Mouse (Mus musculus) brown adipose tissue, adult 24 weeks (tissue): Measurements from ENCODE around the gene Tmem200a. TPM values are rescaled to one million over a fixed set of nuclear protein-coding genes. Genes with fewer than 3 reads are reported as not detected.

Experiments
- H3K27ac ChIP-seq: fragments of 200-500 bp; replicated peaks from 2 replicates; pipeline ENCODE4 v1.5.1; 2012; ENCODE audit warnings: low read depth, mild to moderate bottlenecking, low read length
- H3K4me1 ChIP-seq: fragments of 200-500 bp; 2 replicates; pipeline ENCODE4 v1.6.1; 2012; ENCODE audit warnings: low read length, mixed read lengths; ENCODE audit not compliant: control insufficient read depth, insufficient read depth, insufficient read length
- H3K4me3 ChIP-seq: fragments of 200-500 bp; 2 replicates; pipeline ENCODE4 v1.5.1; 2012; ENCODE audit warnings: low read depth, mild to moderate bottlenecking, low read length, moderate library complexity; ENCODE audit not compliant: insufficient read depth
- polyA plus RNA-seq: library from polyadenylated mRNA; stranded (reverse); fragments of >200 nt; gene quantifications from 2 replicates; pipeline ENCODE4 v1.2.4, GENCODE M21; 2012; ENCODE audit not compliant: missing spikeins, insufficient read depth, insufficient read length

The Tmem200a gene
- polyA plus RNA-seq, 1 experiment: not detected

DNA sequence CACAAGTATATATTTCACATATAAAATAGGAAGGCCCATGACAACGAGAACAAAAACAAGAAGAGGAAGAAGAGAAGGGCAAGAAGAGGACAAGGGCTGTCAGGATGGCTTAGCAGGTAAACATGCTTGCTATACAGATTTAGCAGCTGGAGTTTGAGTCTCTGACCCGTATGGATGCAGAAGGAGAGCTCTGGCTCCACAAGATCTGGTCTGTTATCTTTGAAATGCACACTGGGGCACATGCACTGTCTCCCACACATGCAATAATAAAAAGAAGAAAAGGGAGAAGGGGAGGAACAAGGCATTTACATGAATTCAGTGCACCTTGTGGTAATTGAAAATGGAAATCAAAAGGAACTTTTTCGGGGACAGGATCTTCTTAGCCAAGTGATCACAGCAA, 60.1 kb downstream of the Tmem200a start:
- H3K27ac ChIP-seq: no peak overlapping the region
- no peaks in the 10 kb centered on the region for H3K4me1 ChIP-seq
- H3K4me3 ChIP-seq: no peak overlapping the region

DNA sequence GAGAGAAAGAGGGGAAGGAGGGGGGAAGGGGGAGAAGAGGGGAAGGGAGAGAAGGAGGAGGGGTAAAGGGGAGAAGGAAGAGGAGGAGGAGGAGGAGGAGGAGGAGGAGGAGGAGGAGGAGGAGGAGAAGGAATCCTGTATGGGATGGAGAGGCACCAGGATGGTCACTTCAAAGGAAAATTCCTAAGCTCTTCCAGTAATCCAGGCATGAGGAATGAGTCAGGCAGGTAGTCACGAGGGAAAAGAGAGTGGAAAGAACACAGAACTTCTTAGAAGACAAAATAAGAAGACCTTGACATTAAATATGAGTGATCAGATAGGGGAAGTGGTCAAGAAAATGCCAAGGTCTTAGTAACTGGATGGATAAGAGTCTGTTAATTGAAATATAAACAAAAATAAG, 64.6 kb downstream of the Tmem200a start:
- no peaks in the 10 kb centered on the region for H3K4me1 ChIP-seq
- no peak overlapping the region for H3K4me3 ChIP-seq
- H3K27ac ChIP-seq: no peak overlapping the region

DNA sequence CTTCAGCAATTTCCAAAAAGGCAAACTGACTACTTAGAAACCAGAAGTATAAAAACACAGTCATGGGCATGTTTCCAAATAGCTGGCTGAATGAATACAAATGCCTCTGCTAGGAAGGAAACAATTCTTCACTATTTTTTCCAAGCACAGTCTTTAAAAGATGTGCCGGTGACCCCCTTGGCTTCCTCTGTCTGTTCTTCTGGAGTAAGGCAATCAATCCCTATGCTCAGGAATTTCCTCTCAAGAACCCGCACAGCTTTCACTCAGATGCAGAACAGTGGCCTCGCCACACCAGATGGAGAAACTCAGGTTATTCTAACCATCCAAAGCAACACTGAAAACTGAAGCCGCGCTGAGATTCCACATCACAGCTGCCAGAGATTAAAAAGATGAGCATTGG, 69.9 kb downstream of the Tmem200a start:
- no peaks in the 10 kb centered on the region for H3K4me1 ChIP-seq
- H3K4me3 ChIP-seq: no peak overlapping the region
- no peak overlapping the region for H3K27ac ChIP-seq

DNA sequence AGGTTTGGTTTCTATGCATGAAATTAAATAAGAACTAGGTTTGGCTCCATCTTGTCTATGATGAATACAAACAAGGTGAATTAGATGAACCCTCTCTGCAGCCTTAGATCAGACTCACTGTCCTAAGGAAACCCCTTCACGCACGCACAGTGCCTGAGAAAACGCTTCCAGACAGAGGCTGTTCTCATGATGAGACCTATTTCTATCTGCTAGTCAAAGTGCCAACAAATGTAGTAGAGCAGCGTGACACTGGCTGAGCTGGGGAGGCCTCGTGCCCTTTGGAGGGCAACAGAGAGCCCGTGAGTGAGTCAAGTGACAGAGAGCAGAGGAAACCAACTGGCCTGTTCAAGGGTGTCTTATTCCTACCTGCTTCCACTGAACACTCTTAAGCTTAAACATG, 73.4 kb downstream of the Tmem200a start:
- H3K4me3 ChIP-seq: no peak overlapping the region
- no peak overlapping the region for H3K27ac ChIP-seq
- no peaks in the 10 kb centered on the region for H3K4me1 ChIP-seq

DNA sequence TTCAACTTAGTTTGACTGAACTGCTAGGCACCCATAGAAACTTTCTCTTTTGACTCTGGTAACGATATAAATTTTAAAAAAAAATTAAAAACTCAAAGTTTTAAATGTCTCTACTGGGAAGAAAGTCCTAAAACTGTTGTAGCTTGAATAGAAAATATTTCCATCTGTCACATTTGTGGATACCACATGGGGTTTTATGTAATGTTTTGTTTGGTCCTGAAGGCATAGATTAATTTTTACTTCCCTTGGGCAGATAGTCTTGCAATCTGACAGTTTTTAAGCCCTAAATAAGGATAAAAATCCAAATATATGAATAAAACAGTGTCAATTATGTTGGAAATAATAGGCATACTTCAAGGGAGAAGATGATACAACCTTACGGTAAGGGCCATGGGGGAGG, 78.0 kb downstream of the Tmem200a start:
- Histone ChIP-seq H3K27ac (no peak overlapping the region), H3K4me3 (no peak overlapping the region), H3K4me1 (no peaks in the 10 kb centered on the region)

DNA sequence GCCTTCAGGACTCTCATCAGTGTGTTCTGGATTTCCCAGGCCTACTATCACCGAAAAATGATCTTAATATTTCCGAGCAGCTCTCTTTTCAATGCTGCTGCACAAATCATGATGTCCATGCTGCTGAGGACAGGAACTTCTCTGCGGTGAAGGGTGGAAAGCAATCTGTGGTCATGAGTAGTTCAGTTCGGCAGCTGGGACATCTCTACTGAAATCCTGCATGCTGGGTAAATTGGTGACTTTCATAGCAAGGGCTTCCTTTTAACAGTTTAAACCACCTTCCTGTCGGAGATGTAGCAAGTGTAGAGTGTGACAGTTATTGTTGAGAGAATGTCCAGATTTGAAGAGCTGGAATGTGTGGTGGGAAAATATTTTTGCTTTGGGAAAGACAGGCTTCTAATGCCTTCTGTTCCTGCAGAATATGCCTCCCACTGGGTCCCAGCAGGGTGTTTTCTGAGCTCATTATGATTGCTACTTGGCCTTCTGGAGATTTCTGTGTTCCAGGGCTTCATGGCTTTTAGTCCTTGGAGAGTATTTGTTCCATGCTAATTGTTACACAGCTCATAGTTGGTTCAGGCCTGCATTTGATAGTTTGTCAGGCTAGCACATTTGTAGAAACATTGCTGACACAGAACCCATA, 79.4 kb downstream of the Tmem200a start:
- no peak overlapping the region for H3K27ac ChIP-seq
- H3K4me1 ChIP-seq: no peaks in the 10 kb centered on the region

DNA sequence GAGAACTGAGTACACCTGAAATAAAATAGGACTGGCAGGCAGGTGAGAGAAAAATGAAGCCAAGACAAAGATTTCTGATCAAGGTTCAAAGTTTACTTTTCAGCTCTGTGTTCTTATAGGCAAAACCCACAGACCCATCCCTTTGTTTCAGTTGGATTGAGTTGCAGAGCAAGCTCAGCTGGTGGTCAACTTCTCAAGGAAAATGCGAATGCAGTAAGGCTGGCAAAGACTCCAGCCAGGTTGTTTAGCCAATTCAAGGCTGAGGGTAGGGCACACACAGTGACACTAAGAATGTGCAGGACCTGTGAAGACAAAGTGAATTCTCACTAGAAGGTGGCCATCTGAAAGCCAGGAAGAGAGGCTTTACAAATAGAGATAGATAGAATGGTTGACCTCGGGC, 94.8 kb downstream of the Tmem200a start:
- Histone ChIP-seq H3K4me1 (no peaks in the 10 kb centered on the region), H3K27ac (no peak overlapping the region), H3K4me3 (no peak overlapping the region)

More for the DNA sequence above, 79.4 kb downstream of the Tmem200a start:
- no peak overlapping the region for H3K4me3 ChIP-seq

DNA sequence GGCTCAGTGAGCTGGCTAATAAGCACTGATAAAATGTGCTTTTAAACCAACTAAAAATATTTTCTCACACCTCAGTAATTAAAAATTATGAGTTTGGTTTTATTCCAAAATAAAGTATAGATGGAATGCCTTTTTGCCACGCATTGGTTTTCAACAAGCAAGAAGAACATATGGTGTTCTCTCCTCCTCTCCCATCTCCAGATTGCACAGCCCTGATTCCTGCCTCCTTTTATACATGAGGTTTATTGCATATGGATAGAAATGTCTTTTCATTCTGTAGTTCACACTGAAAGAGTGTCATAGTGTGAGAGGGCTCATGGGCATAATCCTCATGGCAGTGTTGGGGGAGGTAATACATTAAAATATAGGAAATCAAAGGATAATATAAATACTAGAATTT, 96.2 kb downstream of the Tmem200a start:
- Histone ChIP-seq H3K4me1 (no peaks in the 10 kb centered on the region), H3K27ac (no peak overlapping the region), H3K4me3 (no peak overlapping the region)

DNA sequence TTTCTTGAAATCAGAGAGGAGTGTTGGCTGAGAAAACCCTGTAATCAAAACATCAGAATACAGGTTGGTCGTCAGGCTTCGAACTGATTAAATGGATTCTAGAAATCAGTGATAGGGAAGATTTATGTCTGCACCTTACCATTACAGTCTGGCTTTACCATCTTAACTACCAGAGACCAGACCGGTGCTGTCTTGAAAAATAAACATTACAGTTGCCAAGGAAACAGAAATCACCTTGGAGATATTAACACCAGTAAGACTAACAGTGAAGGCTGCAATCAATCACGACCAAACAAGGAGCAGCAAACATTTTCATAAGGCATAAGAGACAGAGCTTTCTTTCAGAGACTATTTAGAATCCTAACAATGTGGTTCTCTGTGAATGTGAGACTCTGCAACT, 116.0 kb downstream of the Tmem200a start:
- Histone ChIP-seq H3K4me3 (no peak overlapping the region), H3K4me1 (no peaks in the 10 kb centered on the region), H3K27ac (no peak overlapping the region)

DNA sequence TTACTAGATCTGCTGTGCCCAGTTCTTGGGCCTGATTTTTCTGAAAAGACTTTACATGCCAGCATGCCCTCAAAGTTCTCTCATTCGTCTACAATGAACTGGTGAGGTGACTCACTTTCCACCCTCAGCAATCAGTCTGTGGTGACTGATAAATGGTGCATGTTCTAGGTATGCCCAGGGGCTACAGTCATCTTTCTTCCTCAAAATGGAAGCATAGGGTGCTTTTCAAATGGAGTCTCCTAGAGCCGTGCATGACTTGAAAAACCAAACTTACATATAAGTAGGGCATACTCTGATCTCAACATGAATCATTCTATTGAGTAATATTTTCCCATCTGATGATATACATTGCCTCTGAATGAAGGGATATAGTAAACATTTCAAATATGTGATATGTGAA, 117.8 kb downstream of the Tmem200a start:
- Histone ChIP-seq H3K4me1 (no peaks in the 10 kb centered on the region), H3K4me3 (no peak overlapping the region), H3K27ac (no peak overlapping the region)

DNA sequence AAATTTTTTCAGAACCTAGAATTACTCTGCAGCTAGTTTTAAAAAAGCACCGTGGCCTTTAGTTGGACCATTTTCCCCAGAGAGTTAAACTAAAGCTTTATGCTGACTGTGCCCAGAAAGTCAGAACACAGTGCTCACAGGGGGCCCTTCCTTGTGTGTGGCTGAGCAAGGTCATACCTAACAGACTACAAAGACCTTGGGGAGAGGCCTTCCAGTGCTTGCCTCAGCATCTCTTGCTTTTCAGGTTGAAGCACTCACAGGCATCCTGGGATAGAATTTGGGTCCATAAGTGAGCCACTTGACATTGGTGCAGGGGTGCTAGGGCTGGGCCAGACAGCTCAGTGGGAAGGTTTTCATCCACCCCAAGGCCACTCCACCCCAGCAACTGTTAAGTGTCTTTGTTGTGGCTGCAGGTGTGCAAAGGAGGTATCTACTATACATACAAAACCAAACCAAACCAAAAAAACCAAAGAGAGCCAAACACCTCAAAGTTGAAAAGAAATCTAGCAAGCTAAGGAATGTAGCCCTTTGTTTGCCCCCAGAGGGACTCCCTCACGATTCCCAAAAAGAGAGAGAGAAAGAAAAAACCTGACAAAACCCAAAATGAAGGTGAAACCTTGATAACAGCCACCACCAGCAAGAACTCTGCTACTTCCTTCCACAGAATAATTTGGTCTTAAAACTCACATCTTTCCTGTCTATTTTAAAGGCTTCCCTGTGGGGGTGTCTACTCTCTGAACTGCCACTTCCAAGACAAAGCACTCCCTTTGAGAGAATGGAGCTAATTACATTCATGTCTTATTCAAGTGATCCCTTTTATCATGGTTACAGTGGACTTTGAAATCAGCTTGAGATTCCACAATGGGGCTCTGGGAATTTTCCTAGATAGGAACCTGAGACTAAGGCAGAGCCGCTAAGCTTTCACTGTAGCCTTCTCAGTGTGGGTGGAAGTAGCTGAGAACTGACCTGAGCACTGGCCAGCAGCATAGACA, 119.8 kb downstream of the Tmem200a start:
- no peaks in the 10 kb centered on the region for H3K4me1 ChIP-seq
- no peak overlapping the region for H3K4me3 ChIP-seq
- no peak overlapping the region for H3K27ac ChIP-seq

DNA sequence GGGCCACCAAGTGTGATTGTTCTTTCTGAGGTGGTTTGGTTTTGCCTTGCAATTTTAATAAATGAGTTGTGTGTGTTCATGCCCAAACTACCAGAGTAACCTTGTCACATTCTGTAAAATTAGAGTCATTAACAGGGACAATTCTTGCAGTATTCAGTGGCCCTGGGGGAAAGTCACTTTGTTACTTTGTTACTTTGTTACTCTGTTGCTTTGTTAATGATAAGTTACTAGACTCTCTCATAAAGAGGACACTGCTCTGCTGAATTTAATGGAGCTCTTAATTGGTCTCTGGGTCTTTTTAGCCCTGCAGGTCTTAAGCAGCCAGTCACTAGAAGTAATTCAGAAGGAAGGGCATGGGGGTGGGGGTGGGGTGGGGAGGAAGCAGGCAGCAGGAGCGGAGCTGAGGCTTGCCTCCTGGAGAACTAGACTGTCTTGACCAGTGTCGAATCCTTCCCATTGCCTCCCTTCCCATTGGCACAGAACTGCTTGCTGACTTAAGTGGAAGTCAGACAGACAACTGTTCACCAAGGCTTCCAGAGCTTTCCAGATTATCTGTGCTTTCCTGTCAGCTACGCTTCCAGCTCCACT, 124.1 kb downstream of the Tmem200a start:
- H3K27ac ChIP-seq: no peak overlapping the region
- H3K4me1 ChIP-seq: no peaks in the 10 kb centered on the region
- no peak overlapping the region for H3K4me3 ChIP-seq

DNA sequence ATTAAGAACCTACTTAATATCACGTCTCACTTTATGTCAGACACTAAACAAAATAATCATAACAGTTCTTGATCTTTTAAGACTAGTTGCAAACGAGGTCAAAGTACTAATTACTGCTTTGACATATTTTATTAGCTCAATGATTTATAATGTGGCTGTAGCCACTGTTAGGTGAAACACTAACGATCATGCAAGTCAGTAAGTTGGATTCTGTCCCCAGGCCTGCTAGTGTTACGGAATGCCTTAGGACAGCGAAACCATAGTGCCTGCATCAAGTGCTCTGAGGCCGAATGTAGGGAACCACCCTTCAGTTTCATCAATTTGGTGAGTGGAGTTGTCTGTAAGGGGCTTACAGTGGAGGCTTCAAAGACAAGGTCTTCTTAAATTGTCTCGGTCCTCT, 126.0 kb downstream of the Tmem200a start:
- Histone ChIP-seq H3K4me3 (no peak overlapping the region), H3K4me1 (no peaks in the 10 kb centered on the region), H3K27ac (no peak overlapping the region)

DNA sequence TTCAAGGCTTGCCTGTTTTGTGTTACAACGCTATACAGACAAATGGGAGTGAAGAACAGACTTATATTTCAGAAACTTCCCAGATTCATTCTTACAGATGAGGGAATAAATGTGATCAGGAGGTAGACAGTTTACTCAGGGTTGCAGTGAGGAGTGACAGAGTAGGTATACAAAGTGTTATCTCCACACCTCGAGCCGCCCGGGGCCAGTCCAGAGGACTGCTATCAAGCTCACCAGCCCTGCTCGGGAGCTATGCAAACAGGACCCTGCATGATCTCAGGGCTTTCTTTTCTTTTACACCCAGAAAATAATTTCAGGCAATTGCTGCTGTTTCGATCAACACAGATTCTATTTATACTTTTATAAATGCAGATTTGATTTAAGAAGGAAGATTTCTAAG, 126.7 kb downstream of the Tmem200a start:
- no peak overlapping the region for H3K27ac ChIP-seq
- H3K4me1 ChIP-seq: no peaks in the 10 kb centered on the region
- no peak overlapping the region for H3K4me3 ChIP-seq

DNA sequence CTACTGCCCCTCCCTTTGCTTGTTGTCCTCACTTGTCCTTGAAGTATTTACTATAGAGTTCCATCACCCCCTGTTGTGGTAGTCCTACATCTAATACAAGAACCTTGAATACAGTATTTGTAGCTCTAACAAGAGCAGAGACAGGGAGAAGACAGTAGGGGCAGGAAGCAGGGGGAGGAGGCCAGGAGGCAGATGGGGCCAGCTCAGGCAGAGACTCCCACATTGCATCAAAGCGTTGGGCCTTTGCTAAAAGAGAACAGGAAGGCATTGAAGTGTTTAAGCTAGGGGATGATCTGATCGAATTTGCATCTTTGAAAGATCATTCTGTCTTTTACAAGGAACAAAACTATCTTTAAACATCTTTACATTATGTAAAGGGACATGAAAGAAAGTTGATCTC, 133.0 kb downstream of the Tmem200a start:
- Histone ChIP-seq H3K4me1 (no peaks in the 10 kb centered on the region), H3K4me3 (no peak overlapping the region), H3K27ac (no peak overlapping the region)
